Mouse (Mus musculus) thymus, postnatal 14 days (tissue): ENCODE measurements around the gene Btbd9.

Experiments
- DNase-seq: peaks from one replicate; pipeline ENCODE4 v3.0.0; 2021

Btbd9 gene

DNA sequence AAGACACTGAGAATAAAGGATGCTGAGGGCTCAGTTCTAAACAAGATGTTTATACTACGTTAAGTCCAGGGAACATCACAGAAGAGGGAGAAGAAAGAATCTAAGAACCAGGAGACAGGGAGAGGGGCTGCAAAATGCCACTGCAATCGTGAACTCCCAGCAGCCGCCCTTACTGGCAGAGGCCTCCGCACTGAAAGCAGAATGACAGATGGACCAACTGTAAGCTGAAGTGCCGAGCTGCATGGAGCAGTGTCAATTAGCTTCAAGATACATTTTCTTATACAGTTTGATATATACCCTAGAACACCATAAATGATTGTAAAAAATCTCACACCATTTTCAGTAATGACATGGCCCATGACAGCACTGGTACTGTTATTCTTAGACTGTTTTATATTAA, 247.4 kb downstream of the Btbd9 start:
- no peak for DNase-seq

DNA sequence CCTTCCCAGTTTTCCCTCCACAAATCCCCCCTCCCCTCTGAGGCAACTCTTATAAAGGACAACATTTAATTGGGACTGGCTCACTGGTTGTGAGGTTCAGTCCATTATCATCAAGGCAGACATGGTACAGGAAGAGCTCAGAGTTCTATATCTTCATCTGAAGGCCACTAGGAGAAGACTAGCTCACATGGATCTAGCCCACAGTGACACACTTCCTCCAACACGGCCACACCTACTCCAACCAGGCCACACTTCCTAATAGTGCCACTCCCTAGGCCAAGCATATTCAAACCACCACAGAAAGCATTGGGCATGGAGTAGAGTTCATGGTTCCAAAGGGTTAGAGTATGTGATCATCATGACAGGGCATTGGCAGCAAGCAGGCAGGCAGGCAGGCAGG, 249.4 kb downstream of the Btbd9 start:
- DNase-seq: no peak

DNA sequence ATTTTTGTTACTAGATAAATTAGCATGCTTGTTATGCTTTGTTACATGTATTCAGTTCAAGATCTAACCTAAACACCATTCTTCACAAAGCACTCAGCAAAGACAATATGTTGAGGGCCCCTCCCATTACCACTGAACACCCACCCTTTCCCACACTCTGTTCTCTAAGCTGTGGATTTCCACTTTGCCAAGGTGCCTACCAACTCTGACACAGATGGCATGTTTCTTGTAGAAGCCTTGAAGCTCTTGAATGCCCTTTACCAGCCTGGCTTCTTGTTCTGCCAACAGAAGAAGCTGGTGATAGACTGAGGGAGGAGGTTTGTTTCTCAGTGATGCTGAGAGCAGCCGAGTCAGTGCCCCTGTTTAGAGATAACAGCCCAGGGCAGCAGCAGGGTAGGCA, 256.0 kb downstream of the Btbd9 start:
- no peak for DNase-seq

DNA sequence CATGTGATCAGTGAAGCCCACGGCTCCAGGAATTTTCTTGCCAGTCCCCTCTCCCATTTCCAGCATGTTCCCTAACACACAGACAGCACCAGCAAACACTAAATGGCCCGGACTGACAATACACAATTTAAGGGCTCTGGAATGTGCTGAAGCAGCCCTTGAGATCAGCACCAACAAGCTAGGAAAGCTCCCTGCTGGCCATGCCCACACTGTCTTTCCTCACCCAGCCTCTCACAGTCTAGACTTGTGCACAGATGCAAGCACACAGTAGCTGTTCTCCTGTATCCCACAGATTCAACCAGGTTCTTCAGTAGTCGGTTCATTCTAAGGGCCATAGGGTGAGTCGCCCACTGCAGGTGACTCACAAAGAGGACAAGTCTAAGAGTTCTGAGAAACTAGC, 263.6 kb downstream of the Btbd9 start:
- DNase-seq: no peak

DNA sequence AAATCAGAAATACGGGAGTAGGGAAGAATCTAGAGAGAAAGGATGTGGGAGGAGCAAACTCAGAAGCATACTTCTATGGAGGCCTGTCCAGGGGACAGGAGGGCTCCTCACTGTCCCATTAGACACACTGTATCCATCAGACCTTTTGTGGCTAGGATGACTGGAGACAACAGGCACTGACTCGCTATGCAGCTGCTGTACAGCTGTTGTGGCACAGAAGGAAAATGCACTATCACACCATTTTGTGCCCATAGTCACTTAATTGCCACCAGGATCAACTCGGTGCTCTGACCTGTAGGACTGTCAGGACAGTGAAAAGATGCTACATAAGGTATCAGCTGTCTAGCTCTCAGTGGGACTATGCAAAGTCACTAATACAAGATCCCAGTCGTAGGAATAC, 266.7 kb downstream of the Btbd9 start:
- DNase-seq: no peak

DNA sequence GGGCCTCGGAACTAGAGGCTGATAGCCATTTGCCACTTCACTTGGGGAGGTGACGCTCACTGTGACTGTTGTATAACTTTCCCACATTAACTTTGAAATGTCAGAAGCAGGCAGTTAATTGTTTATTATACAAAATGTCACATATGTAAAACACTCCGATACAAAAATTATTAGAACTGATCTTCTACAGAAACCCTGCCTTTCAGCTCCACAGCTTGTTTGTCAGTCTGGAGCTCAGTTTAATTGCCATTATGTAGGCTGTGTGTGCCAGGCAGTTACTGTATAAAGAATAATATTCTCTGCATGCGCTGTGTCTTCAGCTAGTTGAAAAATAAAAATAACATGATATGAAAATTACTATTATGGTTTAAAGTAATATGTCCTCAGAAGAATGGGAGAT, 267.4 kb downstream of the Btbd9 start:
- DNase-seq: no peak

DNA sequence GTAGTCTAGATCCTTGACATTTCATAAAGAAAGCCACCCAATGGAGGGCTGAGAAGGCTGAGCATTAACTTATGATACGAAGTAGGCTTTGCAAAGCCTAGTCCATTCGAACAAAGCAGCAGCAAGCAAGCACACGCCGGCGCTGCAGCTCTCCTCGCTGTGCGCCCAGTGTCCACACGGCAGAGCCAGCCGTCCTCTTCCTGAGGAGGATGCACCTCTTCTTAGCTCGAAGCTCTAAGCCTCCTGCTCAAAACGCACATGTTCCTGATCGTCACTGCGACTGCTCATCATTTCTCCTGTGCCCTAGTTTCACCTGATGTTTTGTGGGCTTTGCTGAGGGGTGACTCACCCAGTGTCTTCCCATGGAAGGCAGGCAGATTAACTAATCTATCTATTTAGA, 268.0 kb downstream of the Btbd9 start:
- DNase-seq: no peak

DNA sequence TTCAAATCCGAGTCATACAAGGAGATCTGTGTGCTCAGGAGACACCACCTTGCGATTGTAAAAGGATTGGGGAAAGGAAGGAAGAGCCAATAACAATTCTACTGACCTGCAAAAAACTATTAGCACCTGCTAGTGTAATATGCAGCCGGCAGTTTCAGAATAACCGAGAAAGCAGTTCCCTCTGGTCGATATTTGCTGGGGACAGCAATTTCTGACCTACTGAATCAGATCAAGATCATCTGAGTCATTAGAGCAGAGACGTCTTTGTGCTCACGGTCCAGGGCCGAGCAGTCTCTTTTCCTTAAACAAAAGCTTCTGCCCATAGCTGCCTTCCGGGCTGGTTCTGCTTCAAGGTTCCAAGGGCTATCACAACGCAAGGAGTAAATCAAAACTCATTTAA, 269.1 kb downstream of the Btbd9 start:
- no peak for DNase-seq

DNA sequence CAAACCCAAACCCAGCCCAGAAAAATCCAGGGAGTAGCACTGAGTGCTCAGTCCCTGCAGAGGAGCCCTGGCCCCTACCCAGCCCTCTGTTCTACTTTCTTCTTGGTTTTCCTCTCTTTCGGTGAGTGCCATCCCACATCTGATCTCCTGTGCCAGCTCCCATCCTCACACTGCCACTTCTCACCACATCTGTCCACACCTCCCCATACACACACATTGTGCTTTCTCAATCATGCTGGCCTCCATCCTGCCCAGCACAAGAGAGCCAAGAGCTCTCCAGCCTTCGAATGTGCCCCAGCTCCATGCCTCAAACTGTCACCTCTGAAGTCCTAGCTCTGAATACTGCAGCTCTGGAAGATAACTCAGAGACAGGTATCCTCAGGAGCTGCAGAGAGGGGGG, 271.5 kb downstream of the Btbd9 start:
- DNase-seq: no peak

DNA sequence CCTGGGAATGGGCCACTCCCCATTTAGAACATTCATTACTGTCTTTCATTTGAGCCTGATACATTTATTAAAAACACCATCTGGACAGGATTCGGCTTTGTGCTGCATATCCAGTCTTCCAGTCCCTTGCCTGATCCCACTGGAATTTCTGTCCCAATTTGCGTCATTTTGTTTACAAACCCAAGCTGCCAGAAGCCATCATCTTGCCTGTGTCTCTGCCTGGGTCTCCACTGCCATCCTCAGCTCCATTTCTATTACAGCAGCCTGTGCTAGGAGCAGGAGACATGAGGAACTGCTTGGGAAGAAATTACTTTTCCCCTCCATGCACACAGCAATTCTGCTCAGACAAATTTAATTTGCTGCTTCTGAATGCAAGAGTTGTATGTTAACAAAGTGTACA, 274.9 kb downstream of the Btbd9 start:
- DNase-seq: no peak

DNA sequence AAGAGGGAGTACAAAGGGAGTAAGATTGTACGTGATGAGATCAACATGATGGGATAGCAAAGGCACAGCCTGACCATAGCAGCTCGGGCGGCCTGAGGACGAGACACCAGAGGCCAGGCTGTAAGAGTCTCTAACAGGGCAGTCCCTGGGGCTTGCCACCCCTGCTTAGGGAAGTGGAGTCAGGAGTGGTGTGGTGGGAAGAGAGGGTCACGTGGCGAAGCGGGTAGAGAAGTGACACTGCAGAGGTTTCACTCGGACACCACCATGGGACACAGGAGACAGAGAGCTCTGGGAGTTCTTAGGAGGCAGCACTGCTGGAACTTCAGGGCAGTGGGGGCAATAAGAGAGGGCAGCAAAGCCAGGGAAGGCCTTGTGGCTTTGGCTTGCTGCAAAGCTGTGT, 278.9 kb downstream of the Btbd9 start:
- DNase-seq: no peak

DNA sequence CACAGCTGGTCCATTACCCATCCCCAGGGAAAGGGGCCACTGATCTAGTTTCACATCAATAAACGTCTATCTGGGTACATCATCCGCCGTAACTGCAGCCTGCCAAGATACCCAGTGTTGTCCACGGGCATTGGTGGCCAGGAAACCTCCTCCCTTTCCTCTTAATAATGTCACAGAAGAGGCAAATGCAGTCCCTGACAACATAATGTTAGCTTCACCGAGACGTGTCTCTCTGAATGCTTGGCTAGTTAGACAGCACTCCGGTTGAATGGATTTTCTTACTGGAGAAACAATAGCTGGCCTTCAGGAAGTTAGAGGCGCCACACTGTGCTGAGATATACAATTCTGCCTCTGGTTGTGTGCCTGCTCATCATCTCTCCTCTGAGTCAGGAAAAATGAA, 280.2 kb downstream of the Btbd9 start:
- no peak for DNase-seq

DNA sequence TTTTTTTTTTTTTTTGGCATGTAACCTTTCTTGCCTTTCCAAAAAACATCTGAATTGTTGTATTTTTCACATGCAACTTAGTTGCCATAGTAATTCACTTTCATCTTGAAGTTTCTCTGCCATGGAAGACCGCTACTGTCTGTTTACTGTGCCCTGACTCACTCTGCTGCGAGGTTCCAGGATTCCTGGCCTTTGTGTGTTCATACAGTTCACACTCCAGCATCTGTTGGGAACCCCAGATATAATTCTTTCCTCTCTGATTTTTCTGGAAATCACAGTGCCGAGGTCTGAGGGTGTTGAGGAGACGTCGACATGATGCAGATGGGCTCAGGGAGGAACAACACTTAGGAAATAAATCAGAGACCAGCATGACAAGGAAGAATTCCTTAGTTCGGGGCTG, 283.6 kb downstream of the Btbd9 start:
- DNase-seq: no peak

DNA sequence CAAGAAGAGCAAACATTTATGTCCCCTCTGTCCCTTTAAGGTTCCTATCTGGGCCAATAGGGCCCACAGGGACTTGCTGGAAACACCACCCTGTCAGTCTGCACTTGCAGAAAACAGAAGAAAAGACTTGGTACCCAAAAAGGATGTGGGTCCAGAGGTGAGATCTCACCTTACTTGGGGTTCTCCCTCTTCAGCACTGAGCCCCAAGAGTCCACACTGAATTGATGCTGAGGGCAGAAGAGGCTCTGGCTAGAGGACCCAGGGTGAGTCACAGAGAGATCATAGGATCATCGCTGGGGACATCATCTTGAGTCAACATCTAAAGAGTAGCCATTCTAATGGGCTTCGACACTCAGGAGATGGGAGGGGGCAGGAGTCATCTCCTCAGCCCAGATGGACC, 290.6 kb downstream of the Btbd9 start:
- no peak for DNase-seq

DNA sequence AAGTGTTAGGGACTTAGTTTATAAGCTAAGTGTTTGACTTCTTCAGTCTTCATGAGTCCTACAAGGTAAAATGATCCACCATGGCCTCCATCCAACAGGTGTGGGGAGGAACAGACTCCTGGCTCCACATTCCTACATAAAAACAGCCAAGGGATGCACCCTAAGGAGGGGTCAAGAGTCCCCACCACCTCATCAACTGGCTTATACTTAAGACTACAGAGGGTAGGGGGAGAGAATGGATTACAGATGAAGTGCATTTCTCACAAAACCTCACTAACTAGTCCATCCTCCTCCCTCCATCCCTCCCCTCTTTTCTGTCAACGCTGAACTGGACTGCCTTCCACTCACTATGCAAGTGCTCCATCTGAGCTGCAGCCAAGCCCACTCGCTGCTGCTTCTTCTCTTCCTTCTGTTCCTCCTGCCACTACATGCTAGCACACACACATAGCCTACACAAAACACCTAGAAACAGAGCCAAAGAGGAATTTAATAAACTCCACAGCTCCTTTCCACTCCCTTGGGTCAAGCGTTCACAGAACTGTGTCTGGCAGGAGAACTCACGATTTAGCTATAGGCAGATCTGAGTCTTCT, 292.7 kb downstream of the Btbd9 start:
- DNase-seq: no peak

DNA sequence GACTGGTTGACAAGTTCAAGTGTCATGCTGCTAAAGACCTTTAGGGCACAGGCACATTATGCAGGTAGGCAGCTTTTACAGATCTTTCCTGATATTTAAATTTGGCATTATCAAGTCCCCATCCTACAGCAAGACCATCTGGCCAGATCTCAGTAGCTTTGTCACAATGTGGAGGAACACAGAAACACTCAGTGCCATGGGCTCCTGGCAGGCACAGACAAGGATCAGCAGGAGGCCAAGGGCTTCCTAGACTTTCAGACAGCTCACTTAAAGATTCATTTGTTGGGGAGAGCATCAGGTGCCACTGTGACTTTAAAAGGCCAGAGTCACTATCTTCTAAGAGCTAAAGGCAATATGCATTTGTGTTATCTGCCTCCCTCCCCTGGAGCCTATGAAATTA, 293.3 kb downstream of the Btbd9 start:
- no peak for DNase-seq

DNA sequence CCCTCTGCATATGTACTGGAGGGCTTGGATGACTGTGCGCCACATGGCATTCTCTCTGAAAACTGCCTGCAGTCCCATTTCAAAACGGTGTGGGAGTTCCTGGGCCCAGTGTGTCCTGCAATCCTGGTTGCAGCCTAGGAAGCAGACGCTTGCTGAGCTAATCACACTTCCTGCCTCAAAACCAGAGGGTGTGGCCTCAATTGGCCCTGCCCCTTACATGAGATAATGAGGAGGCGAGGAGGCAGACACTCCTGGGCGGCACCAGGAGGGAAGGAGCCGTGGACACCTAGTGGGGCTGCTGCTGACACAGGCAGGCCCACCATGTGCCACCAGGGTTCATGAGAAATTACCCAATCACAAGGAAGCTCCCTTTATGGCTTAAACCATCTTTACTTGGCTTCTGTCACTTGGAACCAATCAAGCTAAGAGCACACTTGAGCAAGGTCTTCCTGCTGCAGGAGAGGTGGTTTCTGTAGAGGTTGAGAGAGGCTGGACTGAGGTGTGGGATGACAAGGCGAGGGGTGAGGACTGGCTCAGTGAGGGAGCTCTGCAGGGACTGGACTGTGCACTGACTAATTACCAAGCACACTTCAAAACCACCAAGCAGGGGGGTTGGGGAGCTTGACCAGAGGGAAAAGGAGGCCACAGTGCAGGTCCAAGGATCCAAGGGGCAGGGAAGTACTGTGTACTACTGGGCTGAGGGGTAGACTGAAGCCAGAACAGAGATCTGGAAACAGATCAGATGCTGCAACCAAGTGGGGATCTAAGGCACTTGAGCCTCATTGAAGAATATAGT, 295.8 kb downstream of the Btbd9 start:
- DNase-seq: no peak

DNA sequence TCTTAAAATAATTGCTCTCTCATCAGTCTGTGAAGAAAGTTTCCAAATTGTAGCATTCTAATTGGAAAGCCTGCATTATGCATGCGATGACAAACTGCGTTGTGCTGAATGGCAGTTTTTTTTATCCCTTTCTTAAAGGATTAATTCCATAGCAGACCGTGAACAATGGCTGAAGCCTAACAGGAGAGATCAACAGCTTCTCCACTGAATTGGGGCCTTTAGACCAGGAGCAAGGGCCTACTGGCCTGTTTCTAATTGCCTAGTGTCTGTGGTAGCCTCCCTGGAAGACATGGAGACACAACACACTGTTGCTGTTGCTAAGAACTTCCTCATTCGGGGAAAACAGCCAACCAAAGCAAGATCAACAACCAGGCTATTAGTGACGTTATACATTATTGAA, 296.6 kb downstream of the Btbd9 start:
- DNase-seq: no peak

DNA sequence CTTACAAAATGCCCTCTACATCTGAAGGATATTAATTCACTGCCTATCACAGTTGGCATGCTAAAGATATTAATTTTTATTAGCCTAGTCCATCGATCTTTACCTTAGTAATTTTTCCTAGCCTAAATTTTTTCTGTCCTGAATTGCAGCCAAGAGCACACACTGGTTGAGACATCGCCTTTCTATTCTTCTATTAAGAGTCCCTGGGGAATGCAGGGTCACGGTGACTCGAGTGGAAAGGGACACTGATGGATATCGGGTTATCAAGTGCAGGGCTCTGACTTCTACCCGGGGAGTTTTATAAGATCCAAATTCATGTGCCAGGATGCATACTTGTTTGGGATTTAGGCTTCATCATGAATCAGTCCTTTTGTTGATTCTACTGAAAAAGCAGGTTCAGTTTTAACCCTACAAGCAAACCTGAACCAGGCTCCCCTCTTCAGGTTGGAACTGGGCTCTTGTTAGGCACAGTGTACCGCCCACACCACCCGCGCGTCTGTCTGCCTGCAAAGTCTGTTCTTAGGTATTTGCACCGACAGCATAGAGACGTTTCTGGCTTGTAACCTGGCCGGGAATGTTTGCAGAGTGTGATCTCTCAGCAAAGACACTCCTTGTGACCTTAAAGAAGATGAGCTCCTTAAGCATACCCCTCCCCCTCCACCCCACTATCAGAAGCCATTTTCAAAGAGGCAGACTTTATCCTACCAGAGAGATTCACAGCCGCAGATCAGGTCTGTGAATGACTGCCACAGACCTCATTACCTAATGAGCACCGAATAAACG, 297.5 kb downstream of the Btbd9 start:
- DNase-seq: no peak

DNA sequence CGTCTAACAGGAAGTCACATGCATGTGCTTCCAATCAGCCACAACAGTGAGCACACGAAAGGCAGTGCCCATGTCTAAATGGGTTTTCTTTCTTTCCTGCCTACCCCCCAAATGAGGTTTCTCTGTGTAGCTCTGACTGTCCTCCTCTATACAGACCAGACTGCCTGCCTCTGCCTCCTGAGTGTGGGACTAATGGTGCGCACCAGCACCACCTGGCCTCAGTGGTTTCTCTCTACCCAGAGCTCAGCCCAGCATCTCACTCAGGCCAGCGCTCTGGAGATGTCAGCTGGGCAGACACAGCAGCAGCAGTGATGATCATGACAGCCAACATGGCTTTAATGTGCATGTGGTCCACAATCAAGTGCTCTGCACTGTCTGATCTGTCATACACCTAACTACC, 299.8 kb downstream of the Btbd9 start:
- DNase-seq: no peak

DNA sequence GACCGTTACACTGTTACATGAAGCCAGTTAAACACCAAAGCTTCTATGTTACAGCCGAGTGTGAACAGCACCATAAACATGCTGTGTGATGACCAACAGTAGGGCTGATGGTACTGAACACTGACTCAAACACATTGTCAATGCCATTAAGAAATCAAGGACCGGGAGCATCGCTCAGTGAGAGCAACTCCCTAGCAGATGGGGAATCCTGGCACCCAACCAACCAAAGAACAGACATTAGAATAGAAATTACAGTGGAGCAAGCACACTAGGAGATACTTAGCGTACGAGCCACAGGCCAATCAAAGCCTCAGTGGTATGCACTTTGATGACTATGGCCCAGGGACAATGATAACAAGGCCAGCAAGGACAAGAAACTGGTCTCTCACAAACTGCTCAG, 303.5 kb downstream of the Btbd9 start:
- no peak for DNase-seq

DNA sequence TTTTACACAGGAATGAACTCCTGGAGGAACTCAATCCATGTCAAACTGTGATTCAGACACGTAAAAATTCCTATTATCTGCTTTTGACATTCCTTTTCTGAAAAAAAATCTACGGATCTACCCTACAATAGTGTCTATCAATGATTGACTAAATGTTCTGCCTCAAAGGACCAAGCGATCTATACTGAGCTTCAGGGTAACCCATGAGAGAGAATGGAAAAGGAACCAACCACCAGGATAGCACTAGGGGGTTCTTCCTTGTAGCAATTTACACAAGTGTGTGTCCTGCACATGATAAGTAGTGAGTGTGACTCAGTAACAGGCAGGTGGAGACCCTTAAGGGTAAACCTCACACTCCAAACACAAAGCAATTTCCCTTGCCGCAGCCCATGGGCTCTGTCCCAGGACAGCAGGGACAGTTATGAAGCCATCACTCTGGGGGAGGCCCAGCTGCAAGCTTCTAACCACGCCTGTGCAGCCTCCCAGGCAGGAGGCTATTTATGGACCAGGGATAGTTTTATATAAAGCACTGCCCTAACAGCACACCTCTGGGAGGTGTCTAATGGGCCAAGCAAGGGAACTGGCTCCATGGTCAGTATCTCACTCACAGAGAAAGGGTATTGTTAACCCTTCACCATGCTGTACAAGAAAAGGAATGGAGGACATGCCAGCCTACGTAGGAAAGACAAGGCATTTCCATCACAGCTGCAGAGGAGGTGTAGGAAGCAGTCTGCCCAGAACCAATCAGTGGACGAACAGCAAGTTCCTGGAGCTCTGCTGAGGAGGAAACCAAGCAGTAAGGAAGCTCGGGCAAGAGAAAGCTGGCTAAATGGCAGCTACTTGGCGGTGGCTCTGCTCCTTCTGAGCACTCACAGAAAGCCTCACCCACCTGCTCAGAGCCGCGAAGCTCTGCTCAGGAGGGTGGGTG, 306.9 kb downstream of the Btbd9 start:
- no peak for DNase-seq

DNA sequence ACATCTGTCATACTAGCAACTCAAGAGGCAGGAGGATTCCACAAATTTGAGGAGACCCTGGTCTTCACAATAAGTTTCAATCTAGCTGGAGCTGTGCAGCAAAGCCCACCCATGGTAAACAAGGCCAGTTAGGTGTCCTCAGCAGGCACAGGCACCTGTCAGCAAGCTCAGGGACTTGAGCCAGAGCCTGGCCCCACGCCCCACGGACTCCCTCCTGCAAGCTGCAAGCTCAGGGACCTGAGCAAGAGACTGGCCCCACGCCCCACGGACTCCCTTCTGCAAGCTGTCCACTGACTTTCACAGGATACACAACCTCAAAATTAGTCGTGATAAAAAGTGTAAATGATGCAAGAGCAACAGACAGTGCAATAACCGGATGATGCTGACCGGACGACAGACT, 307.8 kb downstream of the Btbd9 start:
- no peak for DNase-seq
